In genomic region chr6:137541216-137542176, GRCm38 (mm10) we compare ENCODE assay signal across 9 mouse cellular contexts.
DNase-seq lines count a peak whose midpoint lies in the region; ATAC-seq and TF ChIP-seq lines count a peak whose summit lies in the region.
"Had no signal": no experiment of that assay in that cellular context is flagged by ENCODE, and none has a peak within 500 bp of the region (broad histone marks: within the 10 kb centered on the region; RNA-seq: fewer than 3 reads in every experiment).

No protein-coding gene starts in this region.

- 52% methylated on average over 17 of the region's 17 CpGs for WGBS in midbrain, embryonic 11.5 days
- WGBS in midbrain, postnatal 0 days = 60% methylated on average over 17 of the region's 17 CpGs
- 47% methylated on average over 17 of the region's 17 CpGs for WGBS in embryonic facial prominence, embryonic 13.5 days
- 43% methylated on average over 17 of the region's 17 CpGs for WGBS in lung, adult 2 months

- H3K4me1 ChIP-seq in midbrain, embryonic 11.5 days (ENCODE audit: control insufficient read depth, insufficient read depth, low read length) = peaks cover 22% of the 10 kb centered on the region
- H3K4me1 ChIP-seq in midbrain, postnatal 0 days (ENCODE audit: insufficient read depth, low read length) = peaks cover 9% of the 10 kb centered on the region; the same call in 1 of the 2 replicates
- H3K4me1 ChIP-seq in embryonic facial prominence, embryonic 13.5 days = peaks cover 36% of the 10 kb centered on the region
- H3K4me1 ChIP-seq in lung, adult 2 months (ENCODE audit: control insufficient read depth, insufficient read depth, low read length) = peaks cover 12% of the 10 kb centered on the region

- peak overlapping the region; percentile 47; the same call in 1 of the 2 replicates for H3K27ac ChIP-seq in midbrain, embryonic 11.5 days (ENCODE audit: low read depth, low read length)
- no peak overlapping the region for H3K27ac ChIP-seq in midbrain, postnatal 0 days (ENCODE audit: low read depth, low read length)
- peak overlapping the region; percentile 75; the same call in 1 of the 2 replicates for H3K27ac ChIP-seq in embryonic facial prominence, embryonic 13.5 days

- no peak for TF ChIP-seq POLR2A in lung, adult 2 months (IDR thresholded peaks at IDR 0.05; ENCODE audit: borderline replicate concordance, extremely low read depth, low read depth, low read length)

- no peak overlapping the region for H3K9ac ChIP-seq in midbrain, embryonic 11.5 days (ENCODE audit: low read length)
- H3K9ac ChIP-seq in midbrain, postnatal 0 days (replicated peaks; ENCODE audit: low read length, poor library complexity, severe bottlenecking) = no peak overlapping the region
- no peak overlapping the region for H3K9ac ChIP-seq in embryonic facial prominence, embryonic 13.5 days

- peak; percentile 87 for DNase-seq in midbrain, embryonic 11.5 days (ENCODE audit: low spot score, missing footprints)
- no peak for DNase-seq in midbrain, postnatal 0 days (ENCODE audit: low spot score)
- DNase-seq in lung, adult 2 months = peak; percentile 26
- peak; percentile 71 for DNase-seq in thymus, postnatal 0 days (ENCODE audit: low spot score)
- no peak for DNase-seq in left cerebral cortex, adult 11 months (ENCODE audit: low spot score)
- DNase-seq in gastrocnemius, postnatal 36 days = no peak
- no peak for DNase-seq in urinary bladder, postnatal 36 days (ENCODE audit: low spot score in 2 of 2)

- H3K9me3 ChIP-seq in midbrain, embryonic 11.5 days (ENCODE audit: control insufficient read depth, low read length) = peaks cover 3% of the 10 kb centered on the region; the same call in 1 of the 2 replicates
- H3K9me3 ChIP-seq in midbrain, postnatal 0 days (ENCODE audit: low read length) = no peaks in the 10 kb centered on the region
- H3K9me3 ChIP-seq in embryonic facial prominence, embryonic 13.5 days = no peaks in the 10 kb centered on the region

- TF ChIP-seq CTCF in midbrain, postnatal 0 days (IDR thresholded peaks at IDR 0.05) = no peak
- no peak for TF ChIP-seq CTCF in lung, adult 2 months (IDR thresholded peaks at IDR 0.05; ENCODE audit: insufficient read depth, low read length)

- intact Hi-C loops in gastrocnemius, postnatal 36 days (cut with DNase I) = no loop called here

- no peak overlapping the region for H3K4me3 ChIP-seq in midbrain, embryonic 11.5 days (ENCODE audit: low read depth, low read length)
- no peak overlapping the region for H3K4me3 ChIP-seq in midbrain, postnatal 0 days (ENCODE audit: low read depth, low read length)
- no peak overlapping the region for H3K4me3 ChIP-seq in embryonic facial prominence, embryonic 13.5 days
- H3K4me3 ChIP-seq in lung, adult 2 months (replicated peaks; ENCODE audit: extremely low read depth, low read depth, low read length) = no peak overlapping the region

- H3K36me3 ChIP-seq in midbrain, embryonic 11.5 days (ENCODE audit: control insufficient read depth, insufficient read depth, low read length) = no peaks in the 10 kb centered on the region
- H3K36me3 ChIP-seq in midbrain, postnatal 0 days (ENCODE audit: insufficient read depth, low read length) = no peaks in the 10 kb centered on the region
- H3K36me3 ChIP-seq in embryonic facial prominence, embryonic 13.5 days = no peaks in the 10 kb centered on the region

- H3K27me3 ChIP-seq in midbrain, embryonic 11.5 days (ENCODE audit: control insufficient read depth, insufficient read depth, low read length) = no peaks in the 10 kb centered on the region
- H3K27me3 ChIP-seq in midbrain, postnatal 0 days (ENCODE audit: insufficient read depth, low read length) = no peaks in the 10 kb centered on the region
- H3K27me3 ChIP-seq in embryonic facial prominence, embryonic 13.5 days = no peaks in the 10 kb centered on the region

- peak; percentile 55 for ATAC-seq in midbrain, embryonic 11.5 days (ENCODE audit: low FRiP score)
- ATAC-seq in midbrain, postnatal 0 days (ENCODE audit: low FRiP score) = no peak
- ATAC-seq in embryonic facial prominence, embryonic 13.5 days (ENCODE audit: insufficient number of reproducible peaks, insufficient read depth, low FRiP score, low TSS enrichment, low read depth) = no peak
- ATAC-seq: activated CD4-positive, CD25-positive, alpha-beta regulatory T cell, adult 4 months had no signal

- H3K4me2 ChIP-seq in midbrain, embryonic 11.5 days = no peak overlapping the region
- no peak overlapping the region for H3K4me2 ChIP-seq in midbrain, postnatal 0 days (ENCODE audit: low read depth, low read length, poor library complexity, severe bottlenecking)
- peak overlapping the region; percentile 54 for H3K4me2 ChIP-seq in embryonic facial prominence, embryonic 13.5 days

Comparison
In these comparisons a context has a peak if more than half of its experiments do, and no peak if none do; other contexts are left out.
1. DNase-seq: peak in midbrain, embryonic 11.5 days (single experiment), lung, adult 2 months (single experiment) and thymus, postnatal 0 days (single experiment); none in midbrain, postnatal 0 days (single experiment), left cerebral cortex, adult 11 months (single experiment), gastrocnemius, postnatal 36 days (0 of 2) and urinary bladder, postnatal 36 days (0 of 2).